Mouse (Mus musculus): ENCODE measurements around the gene Npc2. TPM values are rescaled to one million over a fixed set of nuclear protein-coding genes. Genes with fewer than 3 reads are reported as not detected.

Npc2 gene
- 21.2 and 25.6 TPM in 2 replicates for polyA plus RNA-seq (2012; rRNA removed)

DNA sequence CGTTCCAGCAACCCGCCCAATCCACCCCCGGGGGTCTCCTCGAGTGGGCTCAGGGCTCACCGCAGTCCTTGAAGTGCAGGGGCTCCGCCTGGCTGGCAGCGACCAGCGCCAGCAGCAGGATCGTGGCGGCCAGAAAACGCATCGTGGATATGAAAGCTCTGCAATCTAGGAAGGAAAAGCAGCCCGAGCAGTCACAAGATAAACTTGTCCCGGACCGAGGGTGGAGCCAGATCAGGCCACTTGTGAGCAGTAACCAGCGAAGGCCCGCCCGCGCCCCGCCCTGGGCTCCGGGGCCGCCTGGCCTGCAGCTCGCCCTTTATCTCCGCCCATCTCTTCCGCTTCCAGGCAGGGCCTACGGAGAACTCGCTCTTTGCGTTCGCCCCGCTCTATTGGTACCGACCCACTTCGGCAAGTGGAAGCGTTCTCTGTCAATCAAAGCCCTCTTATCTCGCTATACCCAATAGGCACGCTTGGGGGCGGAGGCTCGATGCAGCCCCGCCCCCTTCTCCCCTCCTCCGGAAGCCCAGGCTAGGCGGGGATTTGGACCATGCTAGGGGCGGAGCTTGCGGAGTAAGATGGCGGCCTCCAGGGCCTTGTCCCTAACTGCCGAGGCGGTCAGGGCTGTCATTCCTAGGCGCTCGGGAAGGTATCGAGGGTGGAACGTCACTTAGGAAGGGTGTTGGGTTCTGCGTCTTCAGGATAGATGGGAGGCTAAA is at the start of gene Npc2, which contains the start of gene Isca2:
Gene Npc2, minus strand, starts transcription at position 427 of the 716 bp plus-strand sequence.
Gene Isca2, plus strand, starts transcription at position 526 of the 716 bp plus-strand sequence.

Other genes with a start within 250 kb of the Npc2 start
- gene Vsx2, start 203.4 kb downstream of the Npc2 start, polyA plus RNA-seq (2012; rRNA removed) = not detected in 2 replicates
- 3.5 and 4.0 TPM in 2 replicates for gene Abcd4, start 155.7 kb downstream of the Npc2 start, polyA plus RNA-seq (2012; rRNA removed)
- gene Vrtn, start 132.1 kb downstream of the Npc2 start, polyA plus RNA-seq (2012; rRNA removed) = not detected in 2 replicates
- gene Syndig1l, start 74.3 kb downstream of the Npc2 start, polyA plus RNA-seq (2012; rRNA removed) = 0.03 TPM in 2 replicates
- 49.8 and 62.1 TPM in 2 replicates for gene Isca2, start 99 bp upstream of the Npc2 start, polyA plus RNA-seq (2012; rRNA removed)
- 0.23 and 0.24 TPM in 2 replicates for gene Ltbp2, start 103.4 kb upstream of the Npc2 start, polyA plus RNA-seq (2012; rRNA removed)
- gene Fcf1, start 197.7 kb upstream of the Npc2 start, polyA plus RNA-seq (2012; rRNA removed) = 98.4 and 99.3 TPM in 2 replicates
- 14.9 and 16.6 TPM in 2 replicates for gene Arel1, start 197.7 kb upstream of the Npc2 start, polyA plus RNA-seq (2012; rRNA removed)
- 9.4 and 10.5 TPM in 2 replicates for gene Ylpm1, start 223.2 kb upstream of the Npc2 start, polyA plus RNA-seq (2012; rRNA removed)

Data from liver, embryonic 14 days (tissue).